Mouse (Mus musculus) adrenal gland, adult 2 months (tissue): ENCODE results near the gene Dnmbp. TPM values are rescaled to one million over a fixed set of nuclear protein-coding genes. Genes with fewer than 3 reads are reported as not detected.
"Not testable (repeated sequence)": the region's sequence is repeated elsewhere in the genome, so short reads cannot be mapped to it uniquely, and the experiment has no call there.

ENCODE experiments used
- DNase-seq: peaks from one replicate; pipeline ENCODE4 v3.0.0; 2021
- long read RNA-seq: library from polyadenylated mRNA; stranded (forward); transcript quantifications from one replicate; pipeline ENCODE4 v2.0.0, GENCODE M21; 2021
- polyA plus RNA-seq: library from polyadenylated mRNA; depleted of rRNA; stranded (reverse); fragments of >200 nt; gene quantifications from 2 replicates; pipeline ENCODE4 v1.2.3, GENCODE M21; 2012; rRNA removed
- total RNA-seq, 2 experiments: library from RNA; stranded (reverse); gene quantifications; 2 replicates each; pipeline ENCODE4 v1.2.3; 2021

Gene Dnmbp
- total RNA-seq (10 to 100 TPM; 13.3 to 13.9 TPM), polyA plus RNA-seq (10.8 and 11.3 TPM in 2 replicates)
- long read RNA-seq, partial matches to known transcripts: 1 of 3 reads
- long read RNA-seq, other reads (novel, unspliced or antisense): 2 of 3 reads

GRCm38 (mm10) chr19:43939769-43940689, at the start of gene Dnmbp:
Gene Dnmbp (minus strand): TSS chr19:43940191.
- DNase-seq: peak; percentile 91

- peak; percentile 7 for DNase-seq
Observed at GRCm38 (mm10) chr19:43986069-43986794, 46.2 kb upstream of the Dnmbp start, which contains the start of gene Cpn1. Gene Cpn1 (minus strand): TSS chr19:43986556.

DNA sequence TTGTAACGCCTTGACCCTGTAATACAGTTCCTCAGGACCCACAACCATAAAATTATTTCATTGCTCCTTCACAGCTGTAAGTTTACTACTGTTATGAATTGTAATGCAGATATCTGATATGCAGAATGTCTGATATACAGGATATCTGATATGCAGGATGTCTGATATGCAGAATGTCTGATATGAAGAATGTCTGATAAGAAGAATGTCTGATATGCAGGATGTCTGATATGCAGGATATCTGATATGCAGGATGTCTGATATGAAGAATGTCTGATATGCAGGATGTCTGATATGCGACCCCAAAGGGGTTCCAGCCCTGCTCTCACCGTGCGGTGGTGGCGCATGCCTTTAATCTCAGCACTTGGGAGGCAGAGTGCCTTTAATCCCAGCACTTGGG, 42.0 kb upstream of the Dnmbp start:
- DNase-seq: no peak

- DNase-seq: no peak
Observed at GRCm38 (mm10) chr19:43980711-43981110, 40.7 kb upstream of the Dnmbp start.

DNA sequence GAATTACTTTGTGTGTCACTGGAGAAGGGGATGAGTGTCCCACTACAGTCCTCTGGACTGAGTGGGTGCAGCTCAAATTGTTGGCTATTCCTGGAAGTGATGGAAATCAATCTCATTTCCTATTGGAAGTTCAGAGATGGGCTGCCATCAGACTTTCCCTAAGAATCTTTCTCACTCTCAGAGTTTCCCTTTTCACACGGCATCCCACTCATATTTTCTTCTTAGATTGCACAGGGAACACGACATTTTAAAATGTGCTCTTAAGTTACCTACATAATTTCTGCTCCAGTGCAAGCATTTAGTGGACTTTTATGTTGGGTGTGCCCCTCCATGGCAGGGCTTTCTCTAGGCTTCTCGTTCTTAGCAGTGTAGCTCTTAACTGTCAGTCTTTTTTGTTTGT, 37.8 kb upstream of the Dnmbp start:
- no peak for DNase-seq

DNA sequence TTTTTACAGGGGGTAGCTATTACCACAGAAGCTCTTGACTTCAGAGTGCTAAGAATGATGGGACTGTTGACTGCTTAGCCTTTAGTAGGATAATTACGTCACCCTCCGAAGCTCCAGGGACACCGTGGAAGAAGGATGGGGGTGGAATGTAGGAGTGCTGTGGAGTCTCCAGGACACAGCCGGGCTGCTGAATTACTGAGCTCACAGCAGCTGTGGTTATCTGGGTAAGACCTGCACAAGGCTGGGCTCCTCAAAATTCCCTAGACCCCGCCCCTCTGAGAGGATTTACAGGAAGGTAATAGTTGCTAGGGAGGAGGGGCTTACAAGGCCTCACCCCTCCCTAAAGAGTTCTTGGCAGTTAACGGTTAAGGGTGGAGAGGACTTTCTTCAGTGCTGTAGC, 36.7 kb upstream of the Dnmbp start:
- DNase-seq: no peak

DNA sequence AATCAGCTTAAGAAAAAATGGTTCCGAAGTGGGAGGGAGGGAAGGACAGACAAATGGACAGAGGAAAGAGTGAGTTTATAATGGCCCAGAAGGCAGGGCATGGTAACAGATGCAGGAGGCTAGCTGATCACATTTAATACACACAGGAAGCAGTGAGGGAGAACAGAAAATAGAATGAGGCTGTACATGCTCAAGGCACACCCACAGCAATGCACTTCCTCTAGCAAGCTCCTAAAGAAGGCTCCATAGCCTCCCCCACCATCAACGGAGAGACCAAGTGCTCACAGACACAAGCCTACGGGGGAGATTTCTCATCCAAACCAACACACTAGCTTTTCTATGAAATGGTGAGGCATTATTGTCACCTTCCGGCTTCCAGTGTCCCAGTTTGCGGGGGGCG, 34.2 kb upstream of the Dnmbp start:
- no peak for DNase-seq

GRCm38 (mm10) chr19:43973711-43974110, 33.7 kb upstream of the Dnmbp start:
- DNase-seq: no peak

DNA sequence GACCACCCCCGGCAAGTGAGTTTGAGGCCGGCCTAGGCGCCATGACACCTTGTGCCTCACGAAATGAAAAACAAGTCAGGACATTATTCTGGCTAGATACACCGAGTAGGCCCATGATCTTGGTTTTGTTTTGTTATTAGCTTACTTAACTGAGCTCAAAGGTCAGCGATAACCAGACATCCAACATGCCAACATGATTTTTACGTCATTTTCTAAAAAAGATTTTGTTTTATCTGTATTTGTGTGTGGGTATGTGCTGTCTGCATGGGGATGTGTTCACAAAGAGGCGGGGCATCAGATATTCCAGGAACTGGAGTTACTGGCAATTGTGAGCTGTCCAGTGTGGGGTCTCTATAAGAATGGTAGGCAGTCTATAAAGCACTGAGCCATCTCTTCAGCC, 32.1 kb upstream of the Dnmbp start:
- DNase-seq: no peak

- no peak for DNase-seq
Observed at GRCm38 (mm10) chr19:43968436-43969026, 28.5 kb upstream of the Dnmbp start.

DNA sequence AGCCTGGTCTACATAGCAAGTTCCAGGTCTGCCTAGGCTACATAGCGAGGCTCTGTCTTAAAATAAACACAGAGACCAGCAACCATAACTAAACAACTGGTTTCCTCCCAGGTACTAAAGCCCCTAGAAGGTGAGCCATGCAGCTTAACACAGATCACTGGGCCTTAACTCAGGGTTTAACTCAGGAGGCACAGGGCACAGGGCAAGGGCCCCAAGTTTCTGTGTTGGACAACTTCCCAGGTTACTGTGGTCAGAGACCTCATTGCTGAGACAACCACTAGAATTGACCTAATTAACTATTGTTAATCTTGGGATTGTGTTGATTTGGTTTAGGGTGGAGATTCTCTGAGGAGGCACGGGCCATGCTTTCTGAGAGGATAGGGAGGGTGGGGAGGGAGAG, 26.5 kb upstream of the Dnmbp start:
- no peak for DNase-seq

DNA sequence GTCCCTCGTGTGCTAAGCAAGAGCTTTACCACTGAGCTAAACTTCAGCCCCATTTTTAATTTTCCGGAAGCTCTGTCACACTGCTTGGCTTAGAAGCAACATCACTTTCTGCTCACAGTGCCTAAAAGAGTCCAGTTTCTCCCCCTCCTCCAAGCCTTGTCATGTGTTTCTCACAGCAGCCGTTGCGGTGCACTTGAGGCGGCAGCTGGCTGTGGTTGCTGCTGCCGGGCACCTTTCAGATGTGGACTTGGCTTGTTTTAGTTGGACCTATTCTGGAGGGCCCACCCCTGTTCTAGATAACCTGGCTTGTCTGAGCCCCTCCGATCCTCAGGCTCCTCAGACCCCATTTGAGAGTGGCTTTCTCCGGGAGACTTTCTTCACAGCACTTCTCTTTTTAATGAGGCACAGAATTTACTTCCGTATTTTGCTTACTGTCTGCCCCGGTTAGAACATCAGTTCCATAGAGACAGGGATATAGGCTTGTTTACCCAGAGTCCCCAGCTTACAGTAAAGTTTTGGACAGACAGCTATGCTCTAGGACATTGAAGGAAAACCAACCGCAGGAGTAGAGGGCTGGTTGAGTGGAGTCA, 25.6 kb upstream of the Dnmbp start:
- DNase-seq: no peak

DNA sequence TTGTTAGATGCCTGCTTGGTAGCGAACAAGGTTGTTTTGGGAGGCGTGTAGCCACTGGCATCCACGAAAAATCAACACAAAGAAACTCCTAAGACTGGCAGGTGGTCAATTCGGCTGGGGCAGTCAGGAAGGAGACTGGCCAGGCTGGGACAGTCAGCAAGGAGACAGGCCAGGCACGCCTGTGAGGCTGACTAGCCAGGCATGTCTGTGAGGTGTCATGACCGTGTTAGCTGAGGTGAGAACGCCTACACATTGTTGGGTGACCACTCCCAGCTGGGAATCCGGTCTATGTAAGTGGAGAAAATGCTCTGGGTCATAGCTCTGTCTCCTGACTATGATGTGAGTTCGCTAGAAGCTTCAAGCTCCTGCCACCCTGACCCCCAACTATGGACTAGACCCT, 22.8 kb upstream of the Dnmbp start:
- no peak for DNase-seq

DNA sequence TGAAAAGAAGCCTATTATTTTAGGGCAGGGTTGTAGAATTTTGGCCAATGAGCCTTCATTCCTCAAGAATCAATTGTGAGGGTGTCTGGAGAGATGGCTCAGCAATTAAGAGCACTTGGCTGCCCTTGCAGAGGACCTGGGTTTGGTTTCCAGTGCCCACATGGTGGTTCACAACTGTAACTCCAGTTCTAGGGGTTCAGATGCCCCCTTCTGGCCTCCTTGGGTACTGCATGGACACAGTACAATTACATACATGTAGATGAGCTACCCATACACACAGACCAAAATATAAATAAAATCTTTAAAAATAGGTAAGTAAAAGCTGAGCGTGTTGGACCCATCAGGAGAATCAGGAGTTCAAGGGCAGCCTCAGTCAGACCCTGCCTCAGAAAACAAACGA, 21.2 kb upstream of the Dnmbp start:
- DNase-seq: no peak

DNA sequence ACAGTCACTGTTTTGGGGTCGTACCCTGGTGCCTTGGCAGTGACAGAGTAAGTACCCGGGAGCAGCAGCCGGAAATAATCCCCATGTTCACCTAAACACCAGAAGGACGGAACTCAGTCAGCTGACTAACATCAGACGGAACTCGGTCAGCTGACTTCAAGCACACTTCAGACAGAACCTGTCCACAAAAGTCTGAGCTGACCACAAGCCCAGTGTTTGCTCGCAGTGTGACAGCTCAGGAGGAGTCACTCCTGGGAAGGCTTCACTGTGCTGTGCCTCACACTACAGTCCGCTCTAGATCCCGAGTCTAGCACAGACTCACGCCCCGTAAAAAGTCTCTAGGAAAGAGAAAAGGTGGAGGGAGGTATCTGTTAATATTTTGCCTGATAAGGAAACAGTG, 20.0 kb upstream of the Dnmbp start:
- no peak for DNase-seq

- DNase-seq: peak; percentile 70
Observed at GRCm38 (mm10) chr19:43959162-43959561, 19.2 kb upstream of the Dnmbp start.

DNA sequence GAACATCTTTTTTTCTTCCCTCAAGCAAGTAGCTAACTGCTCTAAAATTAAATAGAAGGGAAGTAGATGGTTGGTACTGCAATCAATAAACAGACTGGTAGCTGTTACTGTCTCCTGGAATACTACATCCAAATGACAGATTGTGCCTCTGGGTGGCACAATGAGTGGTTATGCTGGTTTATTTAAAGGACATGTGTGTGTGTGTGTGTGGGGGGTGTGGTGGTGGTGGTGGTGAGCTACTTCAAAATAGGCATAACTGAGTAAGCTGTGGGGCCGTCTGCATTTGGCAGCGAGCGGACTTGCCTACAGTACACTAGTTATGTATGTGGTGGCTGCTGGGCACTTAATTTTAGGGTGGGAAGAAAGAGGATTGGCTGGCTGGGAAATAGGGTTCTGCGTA, 17.9 kb upstream of the Dnmbp start:
- no peak for DNase-seq

GRCm38 (mm10) chr19:43957402-43957801, 17.4 kb upstream of the Dnmbp start:
- no peak for DNase-seq

- no peak for DNase-seq
Observed at GRCm38 (mm10) chr19:43955266-43955665, 15.3 kb upstream of the Dnmbp start.

DNA sequence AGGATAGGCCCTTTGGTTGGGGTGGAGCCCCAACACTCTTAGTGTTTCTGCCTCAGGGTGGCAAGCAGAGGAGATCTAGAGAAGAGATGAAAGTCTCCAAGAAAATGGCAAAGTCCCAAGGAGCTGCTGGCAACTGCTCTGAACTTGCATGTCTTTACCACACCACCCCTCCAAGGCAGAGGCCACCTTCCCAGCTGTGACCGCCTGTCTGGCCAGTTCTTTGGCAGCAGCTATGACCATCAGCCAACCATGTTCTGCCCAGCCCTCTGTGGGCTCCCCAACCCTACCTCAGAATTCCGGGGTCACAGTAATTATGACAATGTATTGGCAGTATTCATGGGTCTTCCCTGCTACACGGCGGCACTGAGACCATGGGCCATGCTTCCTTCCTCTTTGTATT, 14.9 kb upstream of the Dnmbp start:
- DNase-seq: no peak

DNA sequence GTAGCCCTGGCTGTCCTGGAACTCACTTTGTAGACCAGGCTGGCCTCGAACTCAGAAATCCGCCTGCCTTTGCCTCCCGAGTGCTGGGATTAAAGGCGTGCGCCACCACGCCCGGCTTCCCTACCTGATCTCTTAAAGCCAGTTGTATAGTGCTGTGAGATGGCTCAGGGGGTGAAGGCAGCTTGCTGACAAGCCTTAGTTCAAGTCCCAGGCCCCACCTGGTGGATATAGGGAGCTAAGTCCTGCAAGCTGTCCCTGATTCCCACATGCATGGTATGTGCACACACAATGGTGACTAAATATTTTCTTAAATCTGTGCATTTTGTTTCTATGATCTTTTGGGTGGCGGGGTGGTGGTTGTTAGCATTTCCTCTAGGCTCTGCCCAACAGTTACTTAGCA, 12.9 kb upstream of the Dnmbp start:
- DNase-seq: not testable (repeated sequence)

DNA sequence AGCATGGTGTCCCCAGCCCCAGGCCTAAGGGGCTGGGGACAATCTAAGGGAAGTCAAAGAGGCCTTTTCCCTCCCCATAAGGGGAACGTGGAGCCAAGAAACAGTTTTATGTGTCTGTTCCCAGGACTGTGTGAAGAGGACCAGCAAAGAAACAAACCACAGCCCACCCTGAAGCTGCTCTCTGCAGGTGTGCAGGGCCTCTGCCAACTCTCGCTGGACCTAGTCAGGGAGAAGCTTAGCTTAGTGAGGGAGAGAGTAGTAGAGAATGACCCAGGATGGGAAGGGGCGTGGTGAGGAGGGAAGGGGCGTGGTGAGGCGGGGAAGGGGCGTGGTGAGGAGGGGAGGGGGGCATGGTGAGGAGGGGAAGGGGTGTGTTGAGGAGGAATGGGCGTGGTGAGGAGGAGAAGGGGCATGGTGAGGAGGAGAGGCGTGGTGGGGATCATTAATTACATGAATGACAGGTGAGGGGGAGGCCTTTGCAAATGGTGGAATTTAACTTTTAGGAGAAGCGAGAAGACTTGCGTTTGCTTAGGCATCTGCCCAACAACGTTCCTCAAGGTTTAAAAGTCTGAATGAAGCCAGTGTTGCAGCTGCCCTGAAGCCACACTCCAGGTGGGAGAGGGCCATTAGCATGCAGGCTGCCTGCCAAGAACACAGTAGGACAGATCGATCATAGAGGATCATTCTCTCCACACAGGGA, 9.3 kb upstream of the Dnmbp start:
- no peak for DNase-seq
